Mouse (Mus musculus): ENCODE data around the gene Nek9. TPM values are rescaled to one million over a fixed set of nuclear protein-coding genes. Genes with fewer than 3 reads are reported as not detected.

The Nek9 gene
- polyA plus RNA-seq (2015; fragmentation: Nextera tagmentation; extraction: Ambion mirVana) = 22.3 and 23.0 TPM in 2 replicates

- ATAC-seq (replicated peaks; ENCODE audit: low FRiP score) = peak; percentile 91
- Histone ChIP-seq H3K36me3 (peaks cover 39% of the 10 kb centered on the region), H3K4me3 (replicated peaks) (peak within 1 kb of the TSS; percentile 99), H3K9me3 (replicated peaks) (no peaks in the 10 kb centered on the region), H3K27ac (peak within 1 kb of the TSS; percentile 95), H3K9ac (peak within 1 kb of the TSS; percentile 99), H3K27me3 (no peaks in the 10 kb centered on the region), H3K4me1 (peaks cover 17% of the 10 kb centered on the region), H3K4me2 (peak within 1 kb of the TSS; percentile 70)
- under 1% methylated on average over 36 of the region's 36 CpGs for WGBS
These were observed at the start of gene Nek9 for GRCm38 (mm10) chr12:85339243-85339729. Gene Nek9 (minus strand): TSS chr12:85339362.

GRCm38 (mm10) chr12:85385995-85386375, 46.8 kb upstream of the Nek9 start:
- H3K9ac ChIP-seq = no peak overlapping the region
- no peaks in the 10 kb centered on the region for H3K27me3 ChIP-seq
- H3K27ac ChIP-seq = no peak overlapping the region
- no peaks in the 10 kb centered on the region for H3K4me1 ChIP-seq
- no peaks in the 10 kb centered on the region for H3K9me3 ChIP-seq (replicated peaks)
- H3K4me2 ChIP-seq = no peak overlapping the region
- ATAC-seq (replicated peaks; ENCODE audit: low FRiP score) = no peak
- H3K36me3 ChIP-seq = no peaks in the 10 kb centered on the region
- WGBS = 53% methylated on average over 5 of the region's 5 CpGs
- H3K4me3 ChIP-seq (replicated peaks) = no peak overlapping the region

DNA sequence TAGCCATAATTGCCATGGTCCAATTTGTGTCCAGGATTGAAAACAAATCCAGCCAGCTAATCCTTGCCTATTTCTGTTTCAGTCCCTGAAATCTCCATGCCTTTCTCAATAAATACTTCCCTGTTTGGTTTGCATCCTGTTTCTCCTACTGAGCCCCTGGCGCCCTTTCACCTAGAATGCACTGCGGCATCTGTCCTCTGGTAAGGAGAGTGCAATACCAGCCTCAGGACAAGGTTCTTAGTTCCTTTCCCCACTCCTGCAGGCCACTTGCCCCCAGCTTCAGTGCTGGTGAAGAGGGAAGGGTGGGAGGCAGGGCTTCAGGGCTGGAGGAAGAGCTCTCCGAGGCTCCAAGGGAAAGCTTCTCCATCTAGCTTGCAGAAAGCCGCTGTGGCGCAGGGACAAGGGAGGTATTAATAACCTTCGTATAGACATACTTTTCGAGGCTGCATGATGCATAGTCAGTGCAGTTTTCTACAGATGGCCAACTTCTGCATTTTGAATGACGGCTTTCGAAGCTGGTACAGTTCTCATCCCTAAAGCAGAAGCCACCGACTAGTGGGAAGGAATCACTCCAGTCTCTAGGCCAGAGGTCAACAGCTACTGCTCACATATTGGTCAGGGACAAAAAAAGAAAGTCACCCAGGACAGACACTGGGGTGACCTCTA, 46.3 kb upstream of the Nek9 start:
- Histone ChIP-seq H3K27me3 (no peaks in the 10 kb centered on the region), H3K4me2 (no peak overlapping the region), H3K36me3 (no peaks in the 10 kb centered on the region), H3K4me3 (replicated peaks) (no peak overlapping the region), H3K4me1 (no peaks in the 10 kb centered on the region), H3K9me3 (replicated peaks) (no peaks in the 10 kb centered on the region), H3K9ac (no peak overlapping the region), H3K27ac (no peak overlapping the region)
- no peak for ATAC-seq (replicated peaks; ENCODE audit: low FRiP score)
- 76% methylated on average over 10 of the region's 10 CpGs for WGBS

- Histone ChIP-seq H3K4me1 (no peaks in the 10 kb centered on the region), H3K27ac (no peak overlapping the region), H3K36me3 (no peaks in the 10 kb centered on the region), H3K4me3 (replicated peaks) (no peak overlapping the region), H3K9ac (no peak overlapping the region), H3K4me2 (no peak overlapping the region), H3K9me3 (replicated peaks) (no peaks in the 10 kb centered on the region), H3K27me3 (no peaks in the 10 kb centered on the region)
- WGBS = 69% methylated on average over 14 of the region's 14 CpGs
- ATAC-seq (replicated peaks; ENCODE audit: low FRiP score) = no peak
These were observed 43.9 kb upstream of the Nek9 start for GRCm38 (mm10) chr12:85382761-85383680.

DNA sequence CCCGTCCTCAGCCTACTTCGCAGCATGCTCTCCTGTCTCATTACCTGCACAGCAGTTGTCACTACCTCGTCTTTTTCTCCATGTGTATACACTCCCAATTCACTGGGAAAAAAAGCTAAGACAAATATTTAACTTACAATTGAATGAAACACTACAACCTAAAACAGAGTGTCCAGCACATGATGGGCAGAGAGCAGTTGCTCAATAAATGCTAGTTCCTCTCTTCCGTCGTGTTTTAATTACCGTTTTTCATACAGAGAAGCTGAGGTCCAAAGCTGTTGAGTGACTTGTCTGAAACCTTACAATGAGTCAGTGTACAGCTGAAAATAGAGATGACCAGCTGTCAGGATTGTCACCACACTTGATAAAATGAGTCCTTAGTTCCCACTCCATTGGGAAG, 42.4 kb upstream of the Nek9 start:
- no peaks in the 10 kb centered on the region for H3K36me3 ChIP-seq
- no peaks in the 10 kb centered on the region for H3K9me3 ChIP-seq (replicated peaks)
- no peak overlapping the region for H3K27ac ChIP-seq
- no peaks in the 10 kb centered on the region for H3K4me1 ChIP-seq
- H3K4me2 ChIP-seq = no peak overlapping the region
- WGBS = 91% methylated on average over 6 of the region's 6 CpGs
- ATAC-seq (replicated peaks; ENCODE audit: low FRiP score) = no peak
- no peaks in the 10 kb centered on the region for H3K27me3 ChIP-seq
- H3K4me3 ChIP-seq (replicated peaks) = no peak overlapping the region
- H3K9ac ChIP-seq = no peak overlapping the region

DNA sequence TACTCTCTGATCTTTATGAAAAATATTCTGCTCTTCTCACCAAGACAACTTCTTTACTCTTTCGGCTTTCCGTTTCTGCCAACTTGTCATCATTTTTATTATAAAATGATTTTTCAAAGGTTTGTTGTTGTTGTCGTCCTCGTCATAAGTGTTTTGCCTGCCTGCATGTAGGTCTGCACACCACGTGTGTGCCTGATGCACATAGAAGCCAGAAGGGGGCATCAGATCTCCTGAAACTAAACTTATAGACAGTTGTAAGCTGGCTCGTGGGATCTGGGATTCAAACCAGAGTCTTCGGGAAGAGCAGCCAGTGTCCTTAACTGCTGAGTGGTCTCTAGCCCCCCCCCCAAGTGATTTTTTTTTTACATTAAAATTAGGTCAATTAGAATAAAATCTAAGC, 41.8 kb upstream of the Nek9 start:
- H3K9me3 ChIP-seq (replicated peaks) = no peaks in the 10 kb centered on the region
- no peak overlapping the region for H3K27ac ChIP-seq
- no peaks in the 10 kb centered on the region for H3K27me3 ChIP-seq
- no peak overlapping the region for H3K4me2 ChIP-seq
- no peak overlapping the region for H3K4me3 ChIP-seq (replicated peaks)
- ATAC-seq (replicated peaks; ENCODE audit: low FRiP score) = no peak
- H3K4me1 ChIP-seq = no peaks in the 10 kb centered on the region
- WGBS = 79% methylated on average over 7 of the region's 7 CpGs
- H3K9ac ChIP-seq = no peak overlapping the region
- H3K36me3 ChIP-seq = no peaks in the 10 kb centered on the region

GRCm38 (mm10) chr12:85380308-85380707, 41.1 kb upstream of the Nek9 start:
- Histone ChIP-seq H3K9me3 (replicated peaks) (no peaks in the 10 kb centered on the region), H3K36me3 (no peaks in the 10 kb centered on the region), H3K9ac (no peak overlapping the region), H3K27ac (no peak overlapping the region), H3K27me3 (no peaks in the 10 kb centered on the region), H3K4me3 (replicated peaks) (no peak overlapping the region), H3K4me1 (no peaks in the 10 kb centered on the region), H3K4me2 (no peak overlapping the region)
- ATAC-seq (replicated peaks; ENCODE audit: low FRiP score) = no peak
- WGBS = 46% methylated on average over 1 of the region's 1 CpGs

DNA sequence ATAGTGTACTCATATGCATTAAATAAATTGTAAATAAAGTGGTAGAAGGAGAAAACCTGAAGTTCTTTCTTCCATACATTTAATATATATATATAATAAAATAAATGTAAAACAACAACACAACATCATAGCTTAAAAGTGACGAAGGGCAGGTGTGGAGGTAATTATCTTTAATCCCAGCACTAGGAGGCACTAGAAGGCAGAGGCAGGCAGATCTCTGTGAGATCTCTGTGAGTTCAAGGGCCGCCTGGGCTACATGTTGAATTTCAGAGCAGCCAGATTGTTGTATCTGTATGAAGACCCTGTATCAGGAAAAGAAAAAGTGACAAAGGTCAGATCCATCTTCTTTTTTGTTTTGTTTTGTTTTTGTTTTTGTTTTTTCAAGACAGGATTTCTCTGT, 39.1 kb upstream of the Nek9 start:
- peaks cover 2% of the 10 kb centered on the region; the same call in 1 of the 2 replicates for H3K4me1 ChIP-seq
- no peak overlapping the region for H3K9ac ChIP-seq
- no peaks in the 10 kb centered on the region for H3K36me3 ChIP-seq
- no peak overlapping the region for H3K27ac ChIP-seq
- ATAC-seq (replicated peaks; ENCODE audit: low FRiP score) = no peak
- no peak overlapping the region for H3K4me3 ChIP-seq (replicated peaks)
- 92% methylated on average over 2 of the region's 2 CpGs for WGBS
- no peaks in the 10 kb centered on the region for H3K9me3 ChIP-seq (replicated peaks)
- H3K4me2 ChIP-seq = no peak overlapping the region
- H3K27me3 ChIP-seq = no peaks in the 10 kb centered on the region

DNA sequence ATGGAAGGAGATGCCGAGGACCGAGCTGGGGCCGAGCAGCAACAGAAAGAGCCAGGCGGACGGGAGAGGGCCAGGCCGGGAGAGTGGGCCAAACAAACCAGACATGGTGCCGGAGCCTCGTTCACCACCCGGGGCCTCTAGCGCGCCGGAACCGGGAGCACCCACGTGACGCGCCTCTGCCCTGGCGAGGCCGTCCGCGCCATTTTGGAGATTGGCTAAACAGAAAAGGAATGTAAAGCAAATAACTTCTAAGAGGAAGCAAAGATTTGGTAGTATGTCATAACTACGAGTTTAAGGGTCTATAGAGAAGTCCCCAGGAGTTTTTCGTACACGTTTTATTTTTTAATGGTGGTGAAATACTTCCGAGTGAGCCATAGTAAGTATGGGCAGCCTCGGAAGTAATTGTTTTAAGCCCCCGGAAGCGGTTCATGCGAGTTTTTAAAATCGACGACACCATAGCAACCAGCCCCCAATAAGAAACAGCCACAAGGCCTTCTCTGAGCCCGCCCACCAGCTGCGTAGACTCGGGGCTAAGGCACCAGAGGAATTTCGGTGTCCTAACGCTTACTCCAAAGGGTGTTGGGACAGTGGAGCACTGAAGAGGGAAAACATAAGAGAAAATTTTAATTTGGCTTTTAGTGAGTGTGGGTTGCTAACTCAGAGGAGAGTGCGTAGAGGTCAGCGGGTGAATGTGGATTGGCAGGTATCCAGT, 35.6 kb upstream of the Nek9 start, which contains the start of gene Tmed10:
Gene Tmed10 (minus strand): TSS at position 287 of the 712 bp plus-strand sequence.
- no peaks in the 10 kb centered on the region for H3K9me3 ChIP-seq (replicated peaks)
- WGBS = under 1% methylated on average over 34 of the region's 37 CpGs
- peak; percentile 95 for ATAC-seq (replicated peaks; ENCODE audit: low FRiP score)
- H3K9ac ChIP-seq = peak within 1 kb of the TSS; percentile 89
- no peaks in the 10 kb centered on the region for H3K27me3 ChIP-seq
- H3K4me1 ChIP-seq = peaks cover 26% of the 10 kb centered on the region
- H3K27ac ChIP-seq = peak within 1 kb of the TSS; percentile 85
- peak within 1 kb of the TSS; percentile 96 for H3K4me3 ChIP-seq (replicated peaks)
- peak within 1 kb of the TSS; percentile 59 for H3K4me2 ChIP-seq
- H3K36me3 ChIP-seq = no peaks in the 10 kb centered on the region

DNA sequence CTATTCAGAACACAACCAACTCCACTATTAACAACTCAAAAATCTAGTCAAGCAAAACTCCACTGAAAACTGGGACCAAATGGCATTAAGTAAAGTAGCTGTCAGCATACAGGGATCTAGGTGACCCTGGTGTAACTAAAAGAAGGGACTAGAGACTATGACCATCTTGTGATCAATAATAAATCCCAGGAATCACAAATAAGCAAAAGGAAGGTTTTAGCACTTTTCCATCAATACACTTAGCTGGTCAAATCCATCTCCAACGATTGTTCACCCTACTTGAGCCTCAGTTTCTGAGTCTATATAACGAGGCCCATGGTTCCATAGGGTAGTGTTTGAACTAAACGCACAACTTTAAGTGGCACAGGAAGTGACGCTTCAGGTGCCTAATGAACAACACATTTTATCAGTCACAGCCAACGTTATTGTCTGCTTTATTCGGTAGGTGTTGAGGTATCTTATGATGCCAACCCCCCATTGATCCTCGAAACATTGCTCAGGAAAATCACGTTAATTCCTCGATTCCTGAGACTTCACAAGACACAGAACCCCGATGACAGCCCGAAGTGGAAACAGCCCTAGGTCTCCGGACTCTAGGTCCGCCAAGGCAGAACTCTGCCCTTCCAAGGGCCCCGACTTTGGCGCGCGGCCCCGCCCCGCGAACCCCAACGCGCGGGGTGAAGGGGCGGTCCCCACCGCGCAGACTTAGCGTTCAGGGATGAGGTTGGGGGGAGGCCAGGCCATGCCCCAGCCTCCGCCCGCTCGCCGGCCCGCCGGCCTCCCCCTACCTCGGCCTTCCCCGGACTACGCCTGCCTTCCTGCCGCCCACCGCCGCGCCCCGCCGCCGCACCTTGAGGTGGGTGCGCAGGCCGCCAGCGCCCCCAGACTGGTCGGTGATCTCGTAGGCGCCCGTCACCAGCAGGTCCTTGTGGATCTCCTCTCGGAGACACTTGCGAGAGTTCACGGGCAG, 34.7 kb upstream of the Nek9 start:
- peak overlapping the region; percentile 89 for H3K9ac ChIP-seq
- peak overlapping the region; percentile 85 for H3K27ac ChIP-seq
- no peaks in the 10 kb centered on the region for H3K9me3 ChIP-seq (replicated peaks)
- H3K4me2 ChIP-seq = peak overlapping the region; percentile 59
- H3K4me3 ChIP-seq (replicated peaks) = peak overlapping the region; percentile 96
- no peaks in the 10 kb centered on the region for H3K36me3 ChIP-seq
- H3K4me1 ChIP-seq = peaks cover 29% of the 10 kb centered on the region
- under 1% methylated on average over 50 of the region's 53 CpGs for WGBS
- ATAC-seq (replicated peaks; ENCODE audit: low FRiP score) = peak; percentile 77
- H3K27me3 ChIP-seq = no peaks in the 10 kb centered on the region

All from kidney, embryonic 15.5 days (tissue).